In the genomic region with DNA sequence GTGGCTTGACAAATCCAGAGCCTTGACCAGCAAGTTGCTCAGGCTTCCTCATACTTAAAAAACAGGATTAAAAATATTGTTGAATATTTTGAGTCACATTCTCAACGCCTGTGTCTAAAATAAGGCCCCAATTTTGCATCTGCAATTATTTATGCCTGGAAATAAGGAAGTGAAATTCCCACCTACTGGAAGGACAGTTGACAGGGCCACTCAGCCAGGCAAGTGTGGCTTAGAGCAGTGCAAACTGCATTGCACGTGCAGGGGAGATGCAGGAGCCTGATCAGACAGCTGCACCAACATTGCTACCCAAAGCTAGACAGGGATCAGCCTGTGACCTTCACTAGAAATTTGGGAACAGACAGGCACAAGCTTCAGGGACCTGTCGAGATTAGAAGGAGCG, we compare ENCODE assay signal across 32 mouse cellular contexts. TPM values are rescaled to one million over a fixed set of nuclear protein-coding genes. Genes with fewer than 3 reads are reported as not detected.
"Had no signal": no experiment of that assay in that cellular context is flagged by ENCODE, and none has a peak within 500 bp of the region (broad histone marks: within the 10 kb centered on the region; RNA-seq: fewer than 3 reads in every experiment).

No protein-coding gene starts in this region.

- H3K4me3 ChIP-seq: intestine, embryonic 15.5 days; kidney, embryonic 15.5 days; lung, embryonic 15.5 days; megakaryocyte, embryonic 14.5 days; midbrain, embryonic 10.5 days; midbrain, embryonic 13.5 days had no signal

- ATAC-seq: intestine, embryonic 15.5 days; midbrain, embryonic 13.5 days; midbrain, embryonic 16.5 days had no signal

- DNase-seq: kidney, adult 11 months; kidney, adult 8-10 months; kidney, postnatal 10 days; kidney, postnatal 4 days; lung, adult 18-20 months; lung, postnatal 10 days; lung, postnatal 36 days; right cerebral cortex, adult 18-20 months; right cerebral cortex, postnatal 14 days; right cerebral cortex, postnatal 4 days; thymus, postnatal 25 days had no signal

- H3K4me2 ChIP-seq: intestine, embryonic 15.5 days; kidney, embryonic 15.5 days; lung, embryonic 15.5 days; midbrain, embryonic 13.5 days had no signal

- H3K27me3 ChIP-seq: intestine, embryonic 15.5 days; kidney, embryonic 15.5 days; lung, embryonic 15.5 days; megakaryocyte, embryonic 14.5 days; midbrain, embryonic 13.5 days had no signal

- H3K4me1 ChIP-seq: intestine, embryonic 15.5 days; kidney, embryonic 15.5 days; lung, embryonic 15.5 days; midbrain, embryonic 10.5 days; midbrain, embryonic 13.5 days had no signal

- H3K27ac ChIP-seq: intestine, embryonic 15.5 days; kidney, embryonic 15.5 days; liver, embryonic 14.5 days; lung, embryonic 15.5 days; midbrain, embryonic 10.5 days; midbrain, embryonic 13.5 days; stomach, postnatal 0 days had no signal

- H3K9me3 ChIP-seq: intestine, embryonic 15.5 days; kidney, embryonic 15.5 days; lung, embryonic 15.5 days; megakaryocyte, embryonic 14.5 days; midbrain, embryonic 10.5 days; midbrain, embryonic 13.5 days had no signal

- H3K9ac ChIP-seq: intestine, embryonic 15.5 days; kidney, embryonic 15.5 days; liver, embryonic 14.5 days; lung, embryonic 15.5 days; midbrain, embryonic 13.5 days had no signal

- H3K36me3 ChIP-seq: intestine, embryonic 15.5 days; kidney, embryonic 15.5 days; lung, embryonic 15.5 days; midbrain, embryonic 10.5 days; midbrain, embryonic 13.5 days had no signal

RNA-seq across cellular contexts. Expression of a gene that starts 31.2 kb away (rescaled TPM):
- total RNA-seq: layer of hippocampus, adult 18-20 months; layer of hippocampus, postnatal 14 days; left cerebral cortex, adult 18-20 months; left cerebral cortex, postnatal 25 days; liver, adult 2 months had no signal
- polyA plus RNA-seq: intestine, embryonic 15.5 days; kidney, embryonic 15.5 days; limb, embryonic 11.5 days; limb, embryonic 14.5 days; liver, adult 2 months; liver, embryonic 14.5 days; lung, embryonic 15.5 days; midbrain, embryonic 10.5 days; midbrain, embryonic 13.5 days; midbrain, embryonic 16.5 days; neural tube, embryonic 11.5 days; neural tube, embryonic 14.5 days; stomach, embryonic 14.5 days; stomach, postnatal 0 days; thymus, postnatal 0 days; urinary bladder, adult 2 months had no signal
